Mouse (Mus musculus) liver, embryonic 14.5 days (tissue): ENCODE measurements around the gene Gpc6. TPM values are rescaled to one million over a fixed set of nuclear protein-coding genes. Genes with fewer than 3 reads are reported as not detected.

Source experiments
- ATAC-seq: fragments of 200-750 bp; cut with Nextera tagmentation; 2 replicates; pipeline ENCODE4 v1.8.0; 2017; ENCODE audit warnings: moderate number of reproducible peaks, mild to moderate bottlenecking, moderate library complexity; ENCODE audit not compliant: insufficient read depth
- DNase-seq, 3 experiments: peaks; one replicate each; pipeline ENCODE4 v3.0.0-alpha.2; 2012 to 2013; ENCODE audit warnings: low read depth in 3 of 3, low spot score in 3 of 3
- H3K27ac ChIP-seq: fragments of 300-500 bp; sonication (generic); 2 replicates; pipeline ENCODE4 v1.5.1; 2014; ENCODE audit warnings: moderate library complexity, mild to moderate bottlenecking, control low read depth, inconsistent platforms
- H3K27me3 ChIP-seq: fragments of 300-500 bp; sonication (generic); 2 replicates; pipeline ENCODE4 v1.6.1; 2014; ENCODE audit warnings: mild to moderate bottlenecking, low read length, moderate library complexity; ENCODE audit not compliant: control insufficient read depth, insufficient read depth
- H3K36me3 ChIP-seq: fragments of 300-500 bp; sonication (generic); replicated peaks from 2 replicates; pipeline ENCODE4 v1.6.1; 2014; ENCODE audit warnings: low read depth; ENCODE audit not compliant: control insufficient read depth, insufficient read depth
- H3K4me1 ChIP-seq, 2 experiments: fragments of 200-500 bp in 1 of 2; fragments of 300-500 bp in 1 of 2; sonication (generic) in 1 of 2; replicated peaks; 2 replicates each; pipeline ENCODE4 v1.6.1; 2012 to 2014; ENCODE audit warnings: antibody characterized with exemption in 1 of 2, inconsistent platforms in 1 of 2, low read length in 1 of 2; ENCODE audit not compliant: control insufficient read depth in 2 of 2, insufficient read depth in 2 of 2
- H3K4me2 ChIP-seq: fragments of 300-500 bp; sonication (generic); 2 replicates; pipeline ENCODE4 v1.6.1; 2014; ENCODE audit warnings: low read depth, mild to moderate bottlenecking, control low read depth, moderate library complexity
- H3K4me3 ChIP-seq, 2 experiments: fragments of 200-500 bp in 1 of 2; fragments of 300-500 bp in 1 of 2; sonication (generic) in 1 of 2; 2 replicates each; pipeline ENCODE4 v1.5.1; 2012 to 2014; ENCODE audit warnings: low read depth in 2 of 2, low read length in 2 of 2, mild to moderate bottlenecking in 2 of 2, control low read depth in 1 of 2, inconsistent platforms in 1 of 2, moderate library complexity in 1 of 2; ENCODE audit not compliant: insufficient read depth in 1 of 2
- H3K9ac ChIP-seq: fragments of 300-500 bp; sonication (generic); replicated peaks from 2 replicates; pipeline ENCODE4 v1.6.1; 2014; ENCODE audit warnings: mild to moderate bottlenecking, control low read depth, moderate library complexity
- H3K9me3 ChIP-seq: fragments of 300-500 bp; sonication (generic); 2 replicates; pipeline ENCODE4 v1.6.1; 2016; ENCODE audit warnings: low read length, mixed read lengths; ENCODE audit not compliant: control insufficient read depth
- CTCF ChIP-seq: IDR thresholded peaks from 2 replicates; pipeline ENCODE4 v1.5.1; 2016; ENCODE audit warnings: antibody characterized with exemption, low read depth, control low read depth
- EP300 ChIP-seq: IDR thresholded peaks from 2 replicates; pipeline ENCODE4 v1.6.1; 2016; ENCODE audit warnings: antibody characterized with exemption, low read depth
- WGBS: fragments of 180-500 bp; shearing (Covaris S2); extraction: QIAGEN DNeasy Blood & Tissue Kit; methylation state at CpG from one replicate; pipeline ENCODE4 v1.1.7; 2014; ENCODE audit not compliant: insufficient replicate concordance; 5-methylcytosine and 5-hydroxymethylcytosine counted together
- polyA plus RNA-seq, 2 experiments: library from polyadenylated mRNA; depleted of rRNA in 1 of 2; stranded (reverse) in 1 of 2; unstranded in 1 of 2; fragments of >200 nt; fragmentation: Nextera tagmentation in 1 of 2; extraction: Ambion mirVana in 1 of 2; gene quantifications; 2 replicates each; pipeline versions ENCODE4 v1.2.1 to v1.2.3; 2012 to 2014

The Gpc6 gene
- polyA plus RNA-seq, 2 experiments, result 0.97 to 2.3 TPM

DNA sequence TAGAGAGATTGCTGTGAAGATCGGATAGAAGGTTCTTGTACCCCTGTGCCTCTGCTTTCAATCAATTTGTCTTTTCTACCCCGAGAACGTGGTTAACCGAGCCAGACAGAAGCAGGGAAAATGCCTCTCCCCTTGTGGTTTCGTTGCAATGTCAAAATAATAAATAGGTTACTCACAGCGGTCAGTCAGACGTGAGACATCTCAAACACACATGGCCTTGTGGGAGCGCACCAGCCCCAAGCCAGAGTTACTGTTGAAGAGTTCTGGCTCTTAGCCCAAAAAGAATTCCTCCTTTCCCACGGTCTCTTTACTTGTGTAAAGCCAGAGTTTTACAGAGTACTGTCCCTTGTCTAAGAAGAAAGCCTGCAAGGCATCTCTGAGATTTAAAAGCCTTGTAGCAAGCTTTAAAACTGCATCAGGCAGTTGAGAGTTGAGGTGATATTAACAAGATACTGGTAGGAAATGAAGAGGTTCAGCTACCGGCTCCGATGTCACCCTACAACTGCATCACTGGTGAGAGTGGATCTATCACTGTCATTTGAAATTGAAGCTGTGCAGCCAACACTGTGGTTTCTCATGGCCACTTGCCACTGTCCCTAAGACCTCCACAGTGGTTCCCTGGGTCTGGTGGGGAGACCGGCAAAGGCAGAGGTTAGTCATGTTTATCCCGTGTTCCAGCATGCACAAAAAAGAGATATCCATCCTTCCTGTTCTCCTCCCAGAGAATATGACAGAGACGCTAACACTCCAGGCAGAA lies 916.9 kb downstream of the Gpc6 start:
- no peaks in the 10 kb centered on the region for H3K27me3 ChIP-seq
- H3K9me3 ChIP-seq, result no peaks in the 10 kb centered on the region
- no peak overlapping the region for H3K4me2 ChIP-seq
- no peak for TF ChIP-seq EP300
- TF ChIP-seq CTCF, result no peak
- no peak overlapping the region for H3K27ac ChIP-seq
- WGBS, result 50% methylated on average over 14 of the region's 14 CpGs
- H3K36me3 ChIP-seq, result no peaks in the 10 kb centered on the region
- H3K4me3 ChIP-seq, result no peak overlapping the region
- ATAC-seq, result no peak
- H3K9ac ChIP-seq, result no peak overlapping the region
- no peaks in the 10 kb centered on the region for H3K4me1 ChIP-seq
- DNase-seq, result no peak

DNA sequence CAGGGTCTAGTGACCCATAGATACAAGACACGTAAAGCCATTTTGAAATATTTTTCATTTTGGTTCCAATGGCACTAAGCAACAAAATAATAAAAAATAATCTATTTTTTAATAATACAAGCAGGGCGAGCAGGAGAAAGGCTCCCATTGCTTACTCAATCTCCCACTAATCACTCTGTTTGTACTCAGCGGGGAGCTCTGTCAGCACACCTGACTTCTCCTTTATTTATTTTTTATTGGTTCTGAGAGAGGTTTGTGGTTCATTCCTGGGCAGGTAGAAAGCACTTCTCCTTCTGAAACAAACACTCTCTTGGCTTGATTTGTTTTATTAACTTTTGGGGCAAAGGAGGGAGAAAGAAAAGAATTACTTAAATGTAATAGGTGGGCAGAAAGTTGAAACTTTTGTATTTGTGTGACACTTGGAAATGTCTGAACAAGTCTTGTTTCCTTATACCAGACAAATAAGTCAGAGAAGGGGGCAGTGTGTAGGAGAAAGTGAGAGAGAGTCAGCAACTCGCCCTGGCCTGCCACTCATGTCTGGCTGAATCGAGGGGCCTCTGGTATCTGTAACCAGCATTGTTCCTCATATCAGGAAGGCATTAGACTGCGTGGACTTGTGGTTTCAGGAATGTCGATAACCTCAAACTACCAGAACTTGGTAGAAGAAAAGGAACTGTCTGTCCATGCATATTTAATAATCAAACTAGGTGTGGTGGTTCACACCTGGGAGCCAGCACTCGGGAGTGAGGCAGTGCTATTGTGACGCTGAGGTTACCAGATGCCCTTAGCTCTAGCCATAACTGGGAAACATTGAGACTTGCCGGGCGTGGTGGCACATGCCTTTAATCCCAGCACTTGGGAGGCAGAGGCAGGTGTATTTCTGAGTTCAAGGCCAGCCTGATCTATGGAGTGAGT lies 924.7 kb downstream of the Gpc6 start:
- ATAC-seq (no peak), DNase-seq (no peak)
- H3K27ac ChIP-seq, result no peak overlapping the region
- 53% methylated on average over 11 of the region's 11 CpGs for WGBS
- H3K27me3 ChIP-seq, result no peaks in the 10 kb centered on the region
- H3K4me2 ChIP-seq, result no peak overlapping the region
- TF ChIP-seq EP300 (no peak), CTCF (no peak)
- no peak overlapping the region for H3K4me3 ChIP-seq
- no peaks in the 10 kb centered on the region for H3K9me3 ChIP-seq
- no peak overlapping the region for H3K9ac ChIP-seq
- no peaks in the 10 kb centered on the region for H3K36me3 ChIP-seq
- no peaks in the 10 kb centered on the region for H3K4me1 ChIP-seq

DNA sequence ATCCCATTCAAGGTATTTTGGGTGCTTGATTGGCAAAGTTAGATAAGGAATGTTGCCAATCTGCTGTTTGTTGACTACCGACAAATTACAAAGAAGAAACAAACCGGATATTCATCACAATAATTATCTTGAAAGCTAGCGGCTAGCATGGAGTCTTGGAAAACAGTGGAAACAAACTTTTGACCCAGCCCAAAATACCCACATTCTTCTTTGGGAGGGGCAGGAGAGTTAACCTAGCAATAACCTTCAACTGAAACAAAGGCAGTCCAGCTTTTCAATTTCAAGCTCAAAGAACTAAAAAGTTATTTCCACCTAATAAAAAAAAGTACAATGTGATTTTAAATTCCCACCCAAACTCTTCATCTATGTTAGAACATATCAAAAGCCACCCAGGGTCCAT lies 927.2 kb downstream of the Gpc6 start:
- TF ChIP-seq EP300 (no peak), CTCF (no peak)
- 68% methylated on average over 3 of the region's 3 CpGs for WGBS
- DNase-seq, result no peak

DNA sequence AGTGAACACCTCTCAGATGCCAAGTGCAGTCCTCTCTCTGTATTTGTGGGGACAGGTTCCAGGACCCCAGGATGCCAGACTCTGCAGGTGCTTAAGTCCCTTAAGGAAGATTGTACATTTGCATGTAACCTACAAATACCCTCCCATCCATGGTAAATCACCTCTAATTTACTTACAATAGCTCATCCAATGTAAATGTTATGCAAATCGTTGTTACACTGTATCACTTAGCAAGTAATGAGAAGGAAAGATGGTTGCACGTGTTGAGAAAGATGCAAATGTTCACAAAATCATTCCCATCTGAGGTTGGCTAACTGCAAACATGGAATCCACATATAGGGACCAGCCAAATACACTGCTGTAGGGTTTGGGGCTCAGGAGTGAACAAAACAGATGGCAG lies 927.7 kb downstream of the Gpc6 start:
- 45% methylated on average over 2 of the region's 2 CpGs for WGBS
- H3K4me3 ChIP-seq, result no peak overlapping the region
- H3K4me1 ChIP-seq, result no peaks in the 10 kb centered on the region
- H3K27ac ChIP-seq, result no peak overlapping the region
- no peak overlapping the region for H3K9ac ChIP-seq
- DNase-seq (no peak), ATAC-seq (no peak)
- H3K36me3 ChIP-seq, result no peaks in the 10 kb centered on the region
- no peaks in the 10 kb centered on the region for H3K9me3 ChIP-seq
- H3K27me3 ChIP-seq, result no peaks in the 10 kb centered on the region
- no peak overlapping the region for H3K4me2 ChIP-seq
- TF ChIP-seq EP300 (no peak), CTCF (no peak)

More for the DNA sequence above, 927.2 kb downstream of the Gpc6 start:
- Histone ChIP-seq H3K4me1 (no peaks in the 10 kb centered on the region), H3K4me2 (no peak overlapping the region), H3K27ac (no peak overlapping the region), H3K9ac (no peak overlapping the region), H3K4me3 (no peak overlapping the region), H3K27me3 (no peaks in the 10 kb centered on the region), H3K9me3 (no peaks in the 10 kb centered on the region), H3K36me3 (no peaks in the 10 kb centered on the region)
- no peak for ATAC-seq

DNA sequence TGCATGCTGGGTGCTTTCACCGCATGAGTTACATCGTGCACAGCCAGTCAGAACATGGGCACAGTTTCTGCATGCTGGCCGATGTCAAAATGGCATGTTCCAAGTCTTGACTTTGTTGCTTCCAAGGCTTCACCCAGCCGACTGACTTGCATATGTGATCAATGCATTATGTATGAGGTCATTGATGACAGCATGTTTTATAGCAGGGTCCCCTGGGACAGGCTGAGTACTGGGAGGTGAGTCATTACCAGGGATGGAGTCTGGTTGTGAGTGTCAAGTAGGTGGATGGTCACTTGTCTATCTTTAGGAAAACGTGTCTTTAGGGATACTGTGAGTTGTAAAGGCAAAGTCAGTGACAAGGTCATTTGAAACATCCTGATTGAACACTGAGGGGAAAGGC lies 929.4 kb downstream of the Gpc6 start:
- Histone ChIP-seq H3K4me3 (no peak overlapping the region), H3K9ac (no peak overlapping the region), H3K27ac (no peak overlapping the region), H3K27me3 (no peaks in the 10 kb centered on the region), H3K4me1 (no peaks in the 10 kb centered on the region), H3K9me3 (no peaks in the 10 kb centered on the region), H3K4me2 (no peak overlapping the region), H3K36me3 (no peaks in the 10 kb centered on the region)
- TF ChIP-seq EP300 (no peak), CTCF (no peak)
- DNase-seq (no peak), ATAC-seq (no peak)
- WGBS, result 68% methylated on average over 5 of the region's 5 CpGs
